Mouse (Mus musculus) CD4-positive helper T cell, adult 2 months (primary cell): ENCODE results near the gene Gse1.

Experiments used
- DNase-seq: peaks from one replicate; pipeline ENCODE4 v3.0.0-alpha.2; 2012; ENCODE audit warnings: low read depth, missing footprints, low spot score

The Gse1 gene

GRCm38 (mm10) chr8:120243222-120243621 lies 15.0 kb downstream of the Gse1 start:
- DNase-seq: no peak

- no peak for DNase-seq
Measured at GRCm38 (mm10) chr8:120243916-120244451, 15.7 kb downstream of the Gse1 start.

- DNase-seq: no peak
Measured at GRCm38 (mm10) chr8:120244553-120244952, 16.3 kb downstream of the Gse1 start.

- no peak for DNase-seq
Measured at GRCm38 (mm10) chr8:120247618-120248017, 19.4 kb downstream of the Gse1 start.

GRCm38 (mm10) chr8:120248031-120248430 lies 19.8 kb downstream of the Gse1 start:
- DNase-seq: no peak

GRCm38 (mm10) chr8:120248451-120248850 lies 20.2 kb downstream of the Gse1 start:
- no peak for DNase-seq

GRCm38 (mm10) chr8:120249800-120250336 lies 21.6 kb downstream of the Gse1 start:
- no peak for DNase-seq

GRCm38 (mm10) chr8:120250750-120251410 lies 22.6 kb downstream of the Gse1 start:
- no peak for DNase-seq

- DNase-seq: no peak
Measured at GRCm38 (mm10) chr8:120251411-120252035, 23.3 kb downstream of the Gse1 start.

GRCm38 (mm10) chr8:120253626-120254025 lies 25.4 kb downstream of the Gse1 start:
- DNase-seq: no peak

GRCm38 (mm10) chr8:120255406-120255987 lies 27.2 kb downstream of the Gse1 start:
- DNase-seq: no peak

GRCm38 (mm10) chr8:120256958-120257357 lies 28.7 kb downstream of the Gse1 start:
- DNase-seq: no peak

GRCm38 (mm10) chr8:120259206-120259605 lies 30.9 kb downstream of the Gse1 start:
- DNase-seq: no peak

- no peak for DNase-seq
Measured at GRCm38 (mm10) chr8:120260677-120261076, 32.4 kb downstream of the Gse1 start.

- DNase-seq: no peak
Measured at GRCm38 (mm10) chr8:120261338-120262120, 33.3 kb downstream of the Gse1 start.

- no peak for DNase-seq
Measured at GRCm38 (mm10) chr8:120263879-120264278, 35.6 kb downstream of the Gse1 start.

- no peak for DNase-seq
Measured at GRCm38 (mm10) chr8:120264388-120264943, 36.2 kb downstream of the Gse1 start.

- DNase-seq: no peak
Measured at GRCm38 (mm10) chr8:120264944-120265453, 36.7 kb downstream of the Gse1 start.

- no peak for DNase-seq
Measured at GRCm38 (mm10) chr8:120265471-120265870, 37.2 kb downstream of the Gse1 start.

- DNase-seq: no peak
Measured at GRCm38 (mm10) chr8:120268541-120268980, 40.3 kb downstream of the Gse1 start.

- DNase-seq: no peak
Measured at GRCm38 (mm10) chr8:120270449-120270848, 42.2 kb downstream of the Gse1 start.
